Mouse (Mus musculus) E14TG2a.4 (cell line): ENCODE measurements around the gene H2-Q6.
"Not testable (repeated sequence)": the region's sequence is repeated elsewhere in the genome, so short reads cannot be mapped to it uniquely, and the experiment has no call there.

Experiments used
- CTCF ChIP-seq: conservative IDR thresholded peaks from 2 replicates; pipeline ENCODE4 v1.5.1; 2014; ENCODE audit warnings: low read length
- POU5F1 ChIP-seq: IDR thresholded peaks from 2 replicates; pipeline ENCODE4 v1.6.1; 2014; ENCODE audit warnings: low read length, borderline replicate concordance

DNA sequence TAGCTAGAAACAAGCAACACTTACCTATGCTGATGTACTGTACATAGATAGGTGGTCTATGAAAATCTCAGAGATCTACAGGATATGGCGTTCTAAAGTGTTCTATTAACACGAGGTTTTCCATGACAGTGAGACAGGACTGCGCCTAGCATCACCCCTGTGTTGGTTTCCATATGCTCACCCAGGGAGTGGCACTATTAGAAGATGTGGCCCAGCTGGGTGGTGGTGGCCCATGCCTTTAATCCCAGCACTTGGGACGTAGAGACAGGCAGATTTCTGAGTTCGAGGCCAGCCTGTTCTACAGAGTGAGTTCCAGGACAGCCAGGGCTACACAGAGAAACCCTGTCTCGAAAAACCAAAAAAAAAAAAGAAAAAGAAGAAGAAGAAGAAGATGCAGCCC, 6.0 kb downstream of the H2-Q6 start:
- TF ChIP-seq CTCF, POU5F1: not testable (repeated sequence)
